Mouse (Mus musculus): ENCODE measurements at regions not wholly inside any gene's neighbourhood (a gene's known extent, or its start where the extent isn't known, plus 50 kb on each side); places are given as distances from the start of the nearest gene placed in this dataset.

- TF ChIP-seq CTCF (IDR thresholded peaks at IDR 0.05; ENCODE audit: borderline replicate concordance, insufficient read depth, low read length) (no peak), POLR2A (IDR thresholded peaks at IDR 0.05; ENCODE audit: low read depth, low read length) (no peak)
Measured at GRCm38 (mm10) chr17:10087192-10087886, 232.3 kb downstream of the Qk start.

Measured in embryonic fibroblast, embryonic 13.5 days (primary cell).